Mouse (Mus musculus) urinary bladder, postnatal 4 days (tissue): ENCODE results near the gene 4930402H24Rik.

Experiments used
- DNase-seq, 2 experiments: peaks; one replicate each; pipeline ENCODE4 v3.0.0; 2021 to 2022; ENCODE audit warnings: low spot score in 2 of 2

4930402H24Rik gene

GRCm38 (mm10) chr2:130813729-130814128 lies 92.5 kb downstream of the 4930402H24Rik start:
- DNase-seq, result no peak

GRCm38 (mm10) chr2:130812487-130812886 lies 93.7 kb downstream of the 4930402H24Rik start:
- no peak for DNase-seq

GRCm38 (mm10) chr2:130805146-130805545 lies 101.1 kb downstream of the 4930402H24Rik start:
- DNase-seq, result no peak

DNA sequence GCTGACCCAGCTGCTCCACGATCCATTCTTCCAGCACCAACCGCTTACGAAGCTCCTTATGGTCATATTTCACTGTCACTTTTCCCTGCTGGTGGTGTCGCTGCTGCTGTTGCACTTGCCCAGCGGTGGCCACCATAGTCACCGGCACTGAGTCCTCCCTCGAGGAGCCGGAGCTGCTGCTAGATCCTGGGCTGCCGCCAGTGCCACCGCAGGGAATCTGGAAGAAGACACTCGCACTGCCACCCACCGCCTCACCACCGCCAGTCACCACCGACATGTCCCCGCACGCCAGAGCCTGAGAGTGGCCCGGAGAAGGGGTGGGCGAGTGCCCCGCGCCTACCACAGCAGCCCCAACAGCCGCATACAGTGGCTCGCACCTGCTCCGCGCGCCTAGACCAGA lies 102.5 kb downstream of the 4930402H24Rik start:
- DNase-seq, result no peak

DNA sequence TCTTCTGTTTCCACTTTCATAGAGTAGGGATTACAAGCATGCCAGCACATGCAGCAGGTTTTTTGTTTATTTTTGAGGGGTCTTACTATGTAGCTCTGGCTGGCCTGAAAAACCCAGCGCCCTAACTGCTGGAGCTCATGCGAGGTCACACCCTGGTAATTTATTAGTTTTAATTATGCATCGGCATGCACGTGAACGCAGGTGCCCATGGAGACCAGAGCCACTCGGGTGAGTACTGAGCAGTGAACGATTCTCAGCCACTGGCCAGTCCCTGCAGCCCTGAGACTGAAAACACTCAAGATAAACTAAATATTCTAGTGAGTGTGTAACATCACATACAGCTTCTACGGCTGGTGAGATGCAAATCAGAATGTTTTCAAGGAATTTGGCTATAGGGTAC lies 110.5 kb downstream of the 4930402H24Rik start:
- DNase-seq, result no peak

GRCm38 (mm10) chr2:130791722-130792121 lies 114.5 kb downstream of the 4930402H24Rik start:
- DNase-seq, result no peak

DNA sequence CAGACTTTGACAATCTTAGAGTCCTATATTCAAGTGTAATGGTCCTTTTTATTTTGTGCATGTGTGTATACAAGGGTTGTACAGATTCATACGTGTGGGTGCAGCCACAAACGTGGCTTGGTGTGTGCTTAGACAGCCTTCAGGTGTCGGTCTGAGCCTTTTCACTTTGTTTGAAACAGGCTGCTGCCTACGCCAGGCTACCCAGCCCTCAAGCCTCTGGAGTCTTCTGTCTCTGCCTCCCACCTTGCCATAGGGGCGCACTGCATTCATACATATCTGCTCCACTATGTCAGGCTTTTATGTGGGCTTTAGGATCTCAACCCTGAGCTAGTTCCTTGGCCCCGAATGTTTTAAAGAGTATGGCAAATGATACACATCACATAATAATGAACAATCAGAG lies 116.6 kb downstream of the 4930402H24Rik start:
- DNase-seq, result no peak

GRCm38 (mm10) chr2:130789039-130789438 lies 117.2 kb downstream of the 4930402H24Rik start:
- no peak for DNase-seq

GRCm38 (mm10) chr2:130784939-130785338 lies 121.3 kb downstream of the 4930402H24Rik start:
- no peak for DNase-seq

DNA sequence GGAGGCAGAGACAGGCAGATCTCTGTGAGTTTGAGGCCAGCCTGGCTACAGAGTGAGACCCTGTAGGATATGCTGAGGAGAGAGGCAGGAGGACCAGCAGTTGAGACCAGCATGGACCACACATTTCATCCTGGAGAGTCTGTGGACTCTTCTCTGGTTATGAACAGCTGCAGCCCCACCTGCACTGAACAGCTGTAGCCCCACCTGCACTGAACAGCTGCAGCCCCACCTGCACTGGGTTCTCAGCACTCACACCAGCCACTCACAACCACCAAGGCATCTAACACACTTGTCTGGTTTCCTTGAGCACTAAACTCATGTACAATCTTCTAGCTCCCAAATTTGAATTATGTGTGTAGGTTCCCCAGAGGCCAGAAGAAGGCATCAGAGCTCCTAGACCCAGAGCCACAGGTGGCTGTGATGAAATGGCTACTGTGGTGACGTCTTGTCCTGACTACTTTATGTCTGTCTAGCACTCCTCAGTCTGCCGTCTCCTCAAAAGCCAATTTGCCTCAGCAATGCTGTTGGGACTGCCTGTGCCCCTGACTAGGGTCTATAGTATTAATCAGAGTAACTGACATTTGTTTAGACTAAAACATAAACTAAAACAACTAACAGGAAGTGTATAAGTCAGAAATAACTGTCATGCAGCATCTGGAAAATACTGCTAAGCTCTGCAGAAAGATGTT lies 125.4 kb downstream of the 4930402H24Rik start:
- no peak for DNase-seq

DNA sequence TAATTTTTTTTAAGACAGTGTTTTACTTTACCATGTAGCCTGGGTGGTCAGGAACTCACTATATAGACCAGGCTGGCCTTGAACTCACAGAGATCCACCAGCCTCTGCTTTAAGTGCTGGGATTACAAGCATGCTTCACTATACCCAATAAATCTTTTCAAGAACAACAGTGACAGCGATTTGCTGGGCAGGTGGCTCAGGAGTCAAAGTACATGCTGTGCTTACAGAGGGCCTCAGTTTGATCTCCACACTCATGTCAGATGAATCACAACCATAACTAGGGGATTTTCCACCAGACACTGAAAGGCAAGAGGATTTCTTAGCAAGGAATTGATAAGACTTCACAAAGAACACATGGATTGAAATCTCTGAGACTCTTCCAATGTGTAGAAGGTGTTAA lies 126.3 kb downstream of the 4930402H24Rik start:
- no peak for DNase-seq

- DNase-seq, result no peak
Measured at GRCm38 (mm10) chr2:130776610-130777009, 129.6 kb downstream of the 4930402H24Rik start.

DNA sequence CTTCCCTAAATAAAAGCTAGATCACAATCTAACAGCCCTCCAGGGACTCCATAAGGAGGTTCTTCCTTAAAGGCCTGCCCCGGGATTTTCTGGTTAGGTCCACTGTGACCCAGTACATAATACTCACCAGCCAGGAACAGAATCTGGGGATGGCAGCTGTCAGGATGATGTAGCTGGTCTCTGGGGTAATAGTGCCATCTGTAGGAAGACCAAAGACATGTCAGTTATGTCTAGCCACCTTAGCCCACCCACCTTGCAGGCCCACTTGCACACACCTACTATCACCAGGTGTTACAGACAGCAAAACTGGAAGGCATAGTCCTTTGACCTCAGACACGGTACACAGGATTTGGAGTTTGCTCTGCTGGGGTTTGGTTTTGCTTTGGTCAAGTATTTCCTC lies 138.7 kb downstream of the 4930402H24Rik start:
- DNase-seq, result no peak

- no peak for DNase-seq
Measured at GRCm38 (mm10) chr2:130765396-130765795, 140.8 kb downstream of the 4930402H24Rik start.

DNA sequence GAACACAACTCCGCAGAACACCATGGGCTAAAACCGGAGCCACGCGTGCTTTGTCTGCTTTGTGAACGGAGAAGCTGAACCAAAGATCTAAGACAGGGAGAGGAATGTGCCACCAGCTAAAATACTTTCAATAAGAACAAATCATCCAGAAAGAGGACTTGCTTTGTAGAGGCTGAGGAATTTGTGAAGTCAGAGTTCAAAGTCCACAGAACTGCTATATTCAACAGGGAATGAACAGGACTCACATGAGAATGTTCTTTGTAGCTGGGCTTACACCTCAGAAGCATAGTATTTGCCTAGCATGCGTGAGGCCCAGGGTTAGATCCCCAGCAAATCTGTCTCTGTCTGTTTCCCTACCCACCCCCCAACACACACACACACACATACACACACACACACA lies 145.3 kb downstream of the 4930402H24Rik start:
- no peak for DNase-seq

DNA sequence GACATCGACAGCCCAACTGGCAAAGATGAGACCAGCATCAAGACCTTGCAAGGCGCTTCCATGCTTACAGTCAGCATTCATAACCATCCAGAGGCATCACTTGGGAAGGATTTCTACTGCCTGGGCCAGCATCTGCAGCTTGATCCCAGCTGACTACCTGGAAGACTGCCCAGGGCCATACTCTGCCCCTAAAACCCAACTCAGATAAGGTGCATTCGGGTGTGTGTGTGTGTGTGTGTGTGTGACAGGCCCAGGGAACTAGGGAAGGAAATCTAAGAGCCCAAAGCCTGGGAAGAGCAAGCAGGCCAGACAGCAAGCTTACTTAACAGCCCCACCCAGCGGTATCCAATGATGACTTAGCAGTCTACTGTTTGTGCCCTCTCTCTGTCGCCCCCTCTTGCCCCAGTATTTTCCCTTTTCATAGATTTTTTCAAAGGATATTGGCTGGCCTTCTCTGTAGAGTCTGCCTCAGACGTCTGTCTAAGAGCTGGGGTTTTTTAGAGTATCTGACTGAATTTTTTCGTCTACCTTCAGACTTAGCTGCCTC lies 151.1 kb downstream of the 4930402H24Rik start:
- DNase-seq, result no peak

GRCm38 (mm10) chr2:130754596-130754995 lies 151.6 kb downstream of the 4930402H24Rik start:
- DNase-seq, result no peak

GRCm38 (mm10) chr2:130750449-130750848 lies 155.8 kb downstream of the 4930402H24Rik start:
- no peak for DNase-seq

- no peak for DNase-seq
Measured at GRCm38 (mm10) chr2:130749708-130750107, 156.5 kb downstream of the 4930402H24Rik start.

- no peak for DNase-seq
Measured at GRCm38 (mm10) chr2:130743576-130743975, 162.6 kb downstream of the 4930402H24Rik start.

DNA sequence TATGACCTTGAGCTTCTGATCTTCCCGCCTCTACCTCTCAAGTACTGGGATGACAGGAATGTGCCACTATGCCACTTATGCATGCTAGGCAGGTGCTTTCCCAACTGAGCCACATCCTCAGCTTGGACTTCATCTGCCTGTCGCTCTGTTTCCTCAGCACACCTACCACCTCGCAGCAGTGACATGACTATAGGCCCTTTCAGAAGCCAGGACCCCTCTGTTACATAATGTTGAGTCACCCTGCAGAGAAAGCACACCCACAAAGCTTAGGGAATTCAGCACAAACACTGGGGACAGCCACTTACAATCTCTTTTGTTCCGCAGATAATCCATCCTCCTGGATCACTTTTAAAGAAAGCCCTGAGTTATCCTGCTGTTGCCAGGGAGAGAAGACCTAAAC lies 166.1 kb downstream of the 4930402H24Rik start:
- DNase-seq, result no peak

- DNase-seq, result no peak
Measured at GRCm38 (mm10) chr2:130738019-130738418, 168.2 kb downstream of the 4930402H24Rik start.

- DNase-seq, result no peak
Measured at GRCm38 (mm10) chr2:130735281-130735680, 170.9 kb downstream of the 4930402H24Rik start.

DNA sequence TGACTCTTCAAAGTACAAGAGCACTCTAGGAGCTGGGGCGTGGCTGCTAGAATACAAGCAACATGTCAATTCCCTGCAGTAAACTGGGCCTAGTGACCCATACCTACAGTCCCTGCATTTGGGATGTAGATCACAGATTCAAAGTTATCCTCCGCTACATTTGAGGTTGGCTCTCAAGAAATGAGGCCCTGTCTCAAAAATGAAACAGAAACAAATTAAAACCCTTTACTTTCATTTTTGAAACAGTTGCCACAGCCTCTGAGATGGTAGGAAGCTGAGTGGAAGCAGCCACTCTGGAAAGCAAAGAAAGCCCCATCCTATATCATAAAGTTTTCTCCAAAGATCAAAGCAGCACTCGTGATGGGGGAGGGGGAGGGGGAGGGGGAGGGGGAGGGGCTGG lies 172.8 kb downstream of the 4930402H24Rik start:
- DNase-seq, result no peak
